Mouse (Mus musculus) neural tube, embryonic 14.5 days (tissue): ENCODE measurements around the gene Stoml1. TPM values are rescaled to one million over a fixed set of nuclear protein-coding genes. Genes with fewer than 3 reads are reported as not detected.

ENCODE experiments used
- ATAC-seq: fragments of 200-750 bp; cut with Nextera tagmentation; 2 replicates; pipeline ENCODE4 v1.8.0; 2017; ENCODE audit warnings: low read depth, mild to moderate bottlenecking, moderate TSS enrichment, moderate library complexity
- H3K27ac ChIP-seq: fragments of 300-500 bp; sonication (generic); 2 replicates; pipeline ENCODE4 v1.5.1; 2014; ENCODE audit warnings: low read depth, mild to moderate bottlenecking, control low read depth, low read length, moderate library complexity, mixed read lengths
- H3K27me3 ChIP-seq: fragments of 300-500 bp; sonication (generic); 2 replicates; pipeline ENCODE4 v1.6.1; 2014; ENCODE audit warnings: low read length; ENCODE audit not compliant: control insufficient read depth, insufficient read depth
- H3K36me3 ChIP-seq: fragments of 300-500 bp; sonication (generic); 2 replicates; pipeline ENCODE4 v1.6.1; 2014; ENCODE audit warnings: low read length, mixed read lengths; ENCODE audit not compliant: control insufficient read depth, insufficient read depth
- H3K4me1 ChIP-seq: fragments of 300-500 bp; sonication (generic); 2 replicates; pipeline ENCODE4 v1.6.1; 2014; ENCODE audit warnings: low read length; ENCODE audit not compliant: control insufficient read depth, insufficient read depth
- H3K4me2 ChIP-seq: fragments of 300-500 bp; sonication (generic); 2 replicates; pipeline ENCODE4 v1.6.1; 2014; ENCODE audit warnings: mild to moderate bottlenecking, low read depth, low read length, control low read depth
- H3K4me3 ChIP-seq: fragments of 300-500 bp; sonication (generic); 2 replicates; pipeline ENCODE4 v1.5.1; 2014; ENCODE audit warnings: low read depth, low read length, control low read depth, mixed read lengths
- H3K9ac ChIP-seq: fragments of 300-500 bp; sonication (generic); replicated peaks from 2 replicates; pipeline ENCODE4 v1.6.1; 2014; ENCODE audit warnings: low read depth, mild to moderate bottlenecking, control low read depth, low read length, mixed read lengths
- H3K9me3 ChIP-seq: fragments of 300-500 bp; sonication (generic); 2 replicates; pipeline ENCODE4 v1.6.1; 2016; ENCODE audit warnings: low read length; ENCODE audit not compliant: control insufficient read depth
- WGBS: fragments of 180-500 bp; shearing (Covaris S2); extraction: QIAGEN DNeasy Blood & Tissue Kit; methylation state at CpG from one replicate; pipeline ENCODE4 v1.1.7; 2014; 5-methylcytosine and 5-hydroxymethylcytosine counted together
- polyA plus RNA-seq: library from polyadenylated mRNA; unstranded; fragments of >200 nt; fragmentation: Nextera tagmentation; extraction: Ambion mirVana; gene quantifications from 2 replicates; pipeline ENCODE4 v1.2.1, GENCODE M21; 2014

Stoml1 gene
- polyA plus RNA-seq, 1 experiment from 2014 or later: 129 TPM

GRCm38 (mm10) chr9:58232374-58232773, 20.6 kb upstream of the Stoml1 start:
- H3K9me3 ChIP-seq: no peaks in the 10 kb centered on the region
- 84% methylated on average over 5 of the region's 5 CpGs for WGBS

GRCm38 (mm10) chr9:58234502-58235015, 18.4 kb upstream of the Stoml1 start:
- no peaks in the 10 kb centered on the region for H3K9me3 ChIP-seq
- no peak overlapping the region for H3K9ac ChIP-seq
- no peak overlapping the region for H3K27ac ChIP-seq
- H3K4me1 ChIP-seq: no peaks in the 10 kb centered on the region
- H3K36me3 ChIP-seq: no peaks in the 10 kb centered on the region
- no peak overlapping the region for H3K4me3 ChIP-seq
- no peak for ATAC-seq
- H3K4me2 ChIP-seq: no peak overlapping the region
- H3K27me3 ChIP-seq: no peaks in the 10 kb centered on the region
- 97% methylated on average over 28 of the region's 28 CpGs for WGBS

More at GRCm38 (mm10) chr9:58232374-58232773, 20.6 kb upstream of the Stoml1 start:
- Histone ChIP-seq H3K27ac (no peak overlapping the region), H3K4me1 (no peaks in the 10 kb centered on the region), H3K4me3 (no peak overlapping the region), H3K4me2 (no peak overlapping the region), H3K9ac (no peak overlapping the region), H3K27me3 (no peaks in the 10 kb centered on the region), H3K36me3 (no peaks in the 10 kb centered on the region)
- ATAC-seq: no peak

- Histone ChIP-seq H3K27me3 (no peaks in the 10 kb centered on the region), H3K36me3 (no peaks in the 10 kb centered on the region), H3K9me3 (no peaks in the 10 kb centered on the region), H3K4me2 (no peak overlapping the region), H3K4me3 (no peak overlapping the region), H3K27ac (0 out of 2 replicates have a peak overlapping the region, but pooled peaks have one; percentile 10), H3K9ac (no peak overlapping the region), H3K4me1 (peaks cover 15% of the 10 kb centered on the region)
- 41% methylated on average over 9 of the region's 9 CpGs for WGBS
- no peak; the same call in 1 of the 2 replicates for ATAC-seq
These were observed 11.0 kb upstream of the Stoml1 start for GRCm38 (mm10) chr9:58241780-58242485.

GRCm38 (mm10) chr9:58242696-58243095, 10.3 kb upstream of the Stoml1 start:
- no peaks in the 10 kb centered on the region for H3K9me3 ChIP-seq
- no peak overlapping the region for H3K9ac ChIP-seq
- 83% methylated on average over 5 of the region's 5 CpGs for WGBS
- H3K36me3 ChIP-seq: no peaks in the 10 kb centered on the region
- ATAC-seq: no peak
- no peaks in the 10 kb centered on the region for H3K27me3 ChIP-seq
- H3K27ac ChIP-seq: no peak overlapping the region
- peaks cover 15% of the 10 kb centered on the region for H3K4me1 ChIP-seq
- H3K4me2 ChIP-seq: no peak overlapping the region
- no peak overlapping the region for H3K4me3 ChIP-seq

- H3K4me1 ChIP-seq: peaks cover 15% of the 10 kb centered on the region
- 88% methylated on average over 6 of the region's 6 CpGs for WGBS
- no peak for ATAC-seq
These were observed 9.3 kb upstream of the Stoml1 start for GRCm38 (mm10) chr9:58243696-58244095.

GRCm38 (mm10) chr9:58246083-58246591, 6.8 kb upstream of the Stoml1 start:
- Histone ChIP-seq H3K27me3 (no peaks in the 10 kb centered on the region), H3K9me3 (no peaks in the 10 kb centered on the region), H3K36me3 (no peaks in the 10 kb centered on the region), H3K27ac (no peak overlapping the region), H3K4me1 (peaks cover 17% of the 10 kb centered on the region), H3K9ac (no peak overlapping the region), H3K4me3 (no peak overlapping the region), H3K4me2 (no peak overlapping the region)
- WGBS: 45% methylated on average over 4 of the region's 4 CpGs
- ATAC-seq: no peak

More at GRCm38 (mm10) chr9:58243696-58244095, 9.3 kb upstream of the Stoml1 start:
- no peak overlapping the region for H3K27ac ChIP-seq
- H3K9ac ChIP-seq: no peak overlapping the region
- H3K27me3 ChIP-seq: no peaks in the 10 kb centered on the region
- H3K4me2 ChIP-seq: no peak overlapping the region
- H3K4me3 ChIP-seq: no peak overlapping the region
- H3K36me3 ChIP-seq: no peaks in the 10 kb centered on the region
- H3K9me3 ChIP-seq: no peaks in the 10 kb centered on the region

- H3K27ac ChIP-seq: no peak overlapping the region
- H3K9ac ChIP-seq: peak overlapping the region; percentile 41
- H3K27me3 ChIP-seq: no peaks in the 10 kb centered on the region
- peak overlapping the region; percentile 33 for H3K4me2 ChIP-seq
- 15% methylated on average over 25 of the region's 25 CpGs for WGBS
- ATAC-seq: peak; percentile 87
- H3K9me3 ChIP-seq: no peaks in the 10 kb centered on the region
- H3K4me3 ChIP-seq: no peak overlapping the region
- peaks cover 12% of the 10 kb centered on the region for H3K4me1 ChIP-seq
- H3K36me3 ChIP-seq: no peaks in the 10 kb centered on the region
These were observed 5.8 kb upstream of the Stoml1 start for GRCm38 (mm10) chr9:58247064-58247759.

GRCm38 (mm10) chr9:58248746-58249413, 4.1 kb upstream of the Stoml1 start:
- Histone ChIP-seq H3K4me1 (peaks cover 8% of the 10 kb centered on the region; the same call in 1 of the 2 replicates), H3K27me3 (no peaks in the 10 kb centered on the region), H3K36me3 (no peaks in the 10 kb centered on the region), H3K9ac (peak overlapping the region; percentile 39; the same call in 1 of the 2 replicates), H3K4me2 (peak overlapping the region; percentile 52), H3K27ac (no peak overlapping the region), H3K9me3 (no peaks in the 10 kb centered on the region), H3K4me3 (peak overlapping the region; percentile 29; the same call in 1 of the 2 replicates)
- ATAC-seq: no peak
- 50% methylated on average over 7 of the region's 7 CpGs for WGBS
